Mouse (Mus musculus): Measurements from ENCODE around the gene Ttc9b.

Ttc9b gene

DNA sequence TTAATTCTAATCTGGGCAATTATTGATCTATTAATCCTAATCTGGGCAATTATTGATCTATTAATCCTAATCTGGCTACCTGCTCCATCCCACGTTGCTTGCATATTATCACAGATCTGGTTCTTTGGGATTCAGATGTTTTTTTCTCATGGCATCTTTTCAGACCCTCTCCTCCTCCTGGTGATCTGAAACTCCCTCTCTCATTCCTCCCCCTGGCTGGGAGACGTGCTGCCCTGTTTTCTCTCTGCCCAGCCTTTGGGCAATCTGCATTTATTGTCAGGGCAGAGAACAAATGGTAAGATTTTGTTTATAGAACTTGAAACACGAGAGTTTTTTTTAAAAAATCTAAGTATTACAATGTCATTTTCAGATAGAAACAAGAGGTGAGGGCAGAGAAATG lies 34.1 kb downstream of the Ttc9b start:
- no peak for DNase-seq (ENCODE audit: low read depth, low spot score)

DNA sequence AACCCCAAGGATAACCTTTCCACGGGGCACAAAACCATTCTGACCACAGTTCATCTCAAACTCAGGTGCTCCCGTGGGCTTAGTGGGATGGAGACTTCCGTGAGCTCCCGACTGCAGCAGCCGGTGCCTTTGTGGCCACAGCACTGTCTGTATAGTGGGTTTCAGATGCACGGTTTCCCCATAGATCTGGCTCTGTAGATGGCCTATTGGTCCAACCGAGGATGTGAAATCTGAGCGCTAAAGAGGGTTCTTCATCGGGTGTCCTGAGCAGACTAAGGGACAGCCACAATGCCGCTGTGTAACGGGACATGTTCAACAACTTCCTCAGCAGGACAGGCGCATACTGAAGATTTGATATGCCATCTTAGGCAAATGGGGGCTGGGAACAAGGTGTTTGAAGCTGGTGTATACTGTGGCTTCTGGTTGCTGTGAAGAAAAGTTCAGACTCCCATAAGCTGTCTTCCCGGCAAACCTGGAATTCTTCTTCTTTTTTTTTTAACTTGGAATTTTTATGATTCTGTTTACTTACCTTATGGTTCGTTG lies 34.6 kb downstream of the Ttc9b start:
- no peak for DNase-seq (ENCODE audit: low read depth, low spot score)

DNA sequence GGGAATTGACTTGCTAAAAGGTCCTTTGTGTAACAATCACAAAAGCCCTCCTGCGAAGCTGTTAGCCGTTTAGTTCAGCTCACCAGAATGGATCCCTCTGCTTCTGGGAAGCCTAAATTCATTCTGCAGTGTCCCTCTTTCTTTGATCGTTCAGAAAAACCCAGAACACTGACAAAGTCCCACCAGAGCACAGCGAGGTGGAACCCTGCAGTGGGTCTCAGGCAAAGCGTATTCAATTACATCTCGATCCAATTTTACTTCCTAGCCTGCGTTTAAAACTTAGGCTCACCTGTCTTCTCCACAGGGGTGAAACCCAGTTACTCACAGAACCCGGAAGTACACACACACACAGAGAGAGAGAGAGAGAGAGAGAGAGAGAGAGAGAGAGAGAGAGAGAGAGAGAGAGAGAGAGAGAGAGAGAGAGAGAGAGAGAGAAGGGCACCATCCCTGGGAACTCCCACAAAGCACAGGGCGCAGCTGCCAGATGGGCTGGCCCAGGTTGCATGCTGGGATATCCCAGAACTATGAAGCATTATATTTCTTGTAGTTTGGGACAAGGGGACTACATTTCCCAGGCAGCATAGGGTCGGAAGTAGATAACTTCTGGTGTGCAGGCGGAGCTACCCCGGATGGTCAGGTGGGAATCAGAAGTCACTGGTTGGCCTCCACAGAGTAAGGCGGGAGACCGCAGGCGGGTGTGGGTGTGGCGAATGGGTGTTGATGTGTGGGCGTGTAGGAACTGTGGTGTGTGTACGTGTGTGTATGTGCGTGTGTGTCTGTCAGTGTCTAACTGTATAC lies 35.3 kb downstream of the Ttc9b start, which contains the start of gene Zfp607b:
TSS of gene Zfp607b (plus strand) at position 526 of the 798 bp plus-strand sequence.
- DNase-seq (ENCODE audit: low read depth, low spot score), result peak; percentile 83

DNA sequence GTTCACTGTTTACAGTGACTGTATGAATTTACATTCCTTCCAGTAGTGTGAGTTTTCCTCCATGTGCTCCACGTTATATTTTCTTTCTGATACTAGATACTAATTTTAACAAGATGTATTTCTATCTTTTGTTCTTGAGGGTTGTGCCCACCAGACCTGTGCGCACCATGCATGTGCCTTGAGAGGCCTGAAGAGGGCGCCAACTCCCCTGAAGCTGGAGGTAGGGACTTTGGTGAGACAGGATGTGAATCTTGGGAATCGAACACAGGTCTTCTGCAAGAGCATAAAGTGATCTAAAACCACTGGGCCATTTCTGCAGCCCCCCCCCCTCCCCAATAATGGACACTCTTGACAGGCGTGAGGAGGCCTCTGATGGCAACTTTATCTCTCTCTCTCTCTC lies 37.4 kb downstream of the Ttc9b start:
- no peak for DNase-seq (ENCODE audit: low read depth, low spot score)

DNA sequence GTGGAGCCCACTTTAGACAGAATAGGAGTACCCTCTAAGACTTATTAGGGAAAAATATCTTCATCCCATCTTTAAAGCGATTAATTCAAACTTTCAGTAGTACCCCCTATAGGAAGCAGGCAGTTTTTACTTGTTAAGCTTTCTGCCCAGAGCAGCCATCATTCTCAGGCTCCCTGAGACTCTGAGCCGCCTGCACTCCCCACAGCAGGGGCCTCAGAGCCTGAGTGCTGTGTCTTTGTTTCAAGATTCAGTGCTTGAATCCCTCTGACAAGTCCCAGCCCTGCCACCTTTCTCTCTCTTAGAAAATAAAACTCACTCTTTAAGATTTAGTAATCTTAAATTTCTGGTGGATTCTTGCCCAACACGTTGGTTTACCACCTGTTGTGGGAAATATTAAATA lies 43.0 kb downstream of the Ttc9b start:
- DNase-seq (ENCODE audit: low read depth, low spot score), result no peak

Data from retina, postnatal 7 days (tissue).